Mouse (Mus musculus) ovary, adult 10 weeks (tissue): ENCODE results near the gene Rpl36. TPM values are rescaled to one million over a fixed set of nuclear protein-coding genes. Genes with fewer than 3 reads are reported as not detected.

ENCODE experiments used
- polyA plus RNA-seq: library from polyadenylated mRNA; stranded (reverse); fragments of 350-450 nt; fragmentation: Illumina TruSeq; extraction: RNeasy Lipid Tissue Mini Kit (QIAGEN cat#74804); gene quantifications from one replicate; pipeline ENCODE4 v1.2.3, GENCODE M21; 2014

Rpl36 gene
- polyA plus RNA-seq = not detected

DNA sequence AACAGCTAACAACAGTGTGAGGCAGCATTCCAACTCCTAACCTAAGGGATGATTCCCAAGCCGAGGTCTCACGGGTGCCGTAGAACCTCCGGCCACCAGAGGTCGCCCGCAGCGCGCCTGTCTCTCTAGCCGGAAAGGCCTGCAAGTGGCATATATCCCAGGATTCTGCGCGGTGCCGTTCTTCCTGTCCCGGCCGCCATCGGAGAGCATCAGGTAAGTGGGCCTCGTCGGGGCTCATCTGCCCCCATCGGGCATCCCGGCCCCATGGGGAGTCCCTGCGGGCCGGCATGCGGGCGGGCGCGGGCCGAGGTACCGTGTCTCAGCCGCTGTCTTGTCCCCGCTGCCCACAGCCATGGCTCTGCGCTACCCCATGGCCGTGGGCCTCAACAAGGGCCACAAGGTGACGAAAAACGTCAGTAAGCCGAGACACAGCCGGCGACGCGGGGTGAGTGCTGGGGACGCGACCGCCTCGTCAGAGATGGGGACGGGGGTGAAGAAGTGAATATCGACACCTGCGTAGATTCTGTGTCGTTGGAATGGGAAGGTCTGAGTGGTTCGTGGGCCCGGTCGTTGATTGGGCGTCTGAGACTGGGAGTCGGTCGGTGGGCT lies at the start of gene Rpl36:
Gene Rpl36 (plus strand): TSS at position 181 of the 609 bp plus-strand sequence.

DNA sequence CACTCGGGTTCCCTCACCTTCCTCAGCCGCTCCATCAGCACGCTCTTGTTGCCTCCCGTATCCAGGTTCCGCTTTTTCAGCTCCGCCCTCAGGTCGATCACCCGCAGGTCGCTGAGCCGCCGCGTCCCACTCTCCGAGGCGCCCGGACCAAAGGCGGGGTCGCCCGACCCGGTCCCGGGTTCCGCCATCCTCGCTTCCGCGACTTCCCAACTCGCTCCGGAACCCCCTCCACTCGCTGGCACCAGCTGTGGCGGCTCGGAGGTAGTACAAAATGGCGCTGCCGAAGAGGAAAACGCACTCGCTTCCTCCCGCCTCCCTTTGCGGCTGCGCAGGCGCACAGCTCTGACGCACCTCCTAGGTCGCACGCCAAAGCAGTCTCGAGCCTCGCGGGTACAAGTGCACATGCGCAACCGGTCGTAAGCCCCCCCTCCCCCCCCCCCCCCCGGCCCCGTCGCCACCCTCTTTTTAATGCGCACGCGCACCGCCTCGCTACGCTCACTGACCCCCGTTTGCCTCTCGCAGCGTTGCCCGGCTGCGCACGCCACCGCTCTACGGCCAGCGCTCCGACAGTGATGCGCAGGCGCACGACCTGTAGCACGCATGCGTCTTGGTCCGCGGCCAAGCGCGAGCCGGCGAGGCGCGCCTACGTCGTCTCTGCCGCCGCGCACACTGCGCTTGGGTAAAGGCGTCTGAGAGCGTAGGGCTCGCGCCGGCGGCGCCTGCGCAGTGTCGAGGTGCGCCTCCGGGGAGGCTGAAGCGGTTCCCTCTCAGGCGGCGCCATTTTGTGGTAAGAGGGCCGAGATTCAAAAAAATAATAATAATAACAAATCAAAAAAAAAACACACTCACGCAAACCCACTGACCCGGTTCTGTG lies 28.7 kb upstream of the Rpl36 start, which contains the start of the genes Safb2 and Safb:
Gene Safb2 (minus strand): TSS at position 329 of the 874 bp plus-strand sequence.
Gene Safb (plus strand): TSS at position 569 of the 874 bp plus-strand sequence.

DNA sequence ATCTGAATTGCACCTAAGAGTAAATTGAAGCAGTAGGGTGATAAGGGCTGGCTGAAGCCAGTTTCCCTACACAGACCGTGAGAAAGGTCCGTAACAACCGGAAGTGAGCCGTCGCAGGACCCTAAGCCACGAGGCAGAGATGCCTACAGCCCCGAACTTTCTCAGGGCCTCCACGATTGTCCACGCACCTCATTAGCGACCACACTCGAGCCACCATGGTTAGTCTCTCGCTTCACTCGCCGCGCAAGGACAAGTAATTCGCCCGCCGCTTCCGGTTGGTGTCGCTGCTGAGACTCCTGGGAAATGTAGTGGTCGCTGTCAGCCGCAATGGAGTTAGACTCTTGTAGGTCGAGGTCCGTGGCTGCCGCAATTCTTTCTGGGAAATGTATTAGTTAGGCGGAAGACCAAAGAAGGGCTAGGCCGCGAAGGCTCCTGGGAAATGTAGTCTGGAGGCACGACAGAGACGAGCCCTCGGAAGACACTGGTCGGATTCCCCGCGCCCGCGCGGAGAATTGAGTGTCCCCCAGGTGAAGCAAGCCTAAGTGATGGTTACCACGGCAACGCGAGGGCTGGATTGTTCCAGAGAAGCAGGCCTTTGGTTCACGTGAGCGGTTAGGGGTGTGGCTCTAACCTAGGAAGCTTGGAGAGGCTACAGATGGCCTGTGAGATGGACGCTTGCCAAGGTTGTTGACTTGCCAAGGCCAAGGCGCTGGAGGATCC lies 3.6 kb upstream of the Rpl36 start, which contains the start of gene 2410015M20Rik:
Gene 2410015M20Rik (minus strand): TSS at position 320 of the 720 bp plus-strand sequence.

DNA sequence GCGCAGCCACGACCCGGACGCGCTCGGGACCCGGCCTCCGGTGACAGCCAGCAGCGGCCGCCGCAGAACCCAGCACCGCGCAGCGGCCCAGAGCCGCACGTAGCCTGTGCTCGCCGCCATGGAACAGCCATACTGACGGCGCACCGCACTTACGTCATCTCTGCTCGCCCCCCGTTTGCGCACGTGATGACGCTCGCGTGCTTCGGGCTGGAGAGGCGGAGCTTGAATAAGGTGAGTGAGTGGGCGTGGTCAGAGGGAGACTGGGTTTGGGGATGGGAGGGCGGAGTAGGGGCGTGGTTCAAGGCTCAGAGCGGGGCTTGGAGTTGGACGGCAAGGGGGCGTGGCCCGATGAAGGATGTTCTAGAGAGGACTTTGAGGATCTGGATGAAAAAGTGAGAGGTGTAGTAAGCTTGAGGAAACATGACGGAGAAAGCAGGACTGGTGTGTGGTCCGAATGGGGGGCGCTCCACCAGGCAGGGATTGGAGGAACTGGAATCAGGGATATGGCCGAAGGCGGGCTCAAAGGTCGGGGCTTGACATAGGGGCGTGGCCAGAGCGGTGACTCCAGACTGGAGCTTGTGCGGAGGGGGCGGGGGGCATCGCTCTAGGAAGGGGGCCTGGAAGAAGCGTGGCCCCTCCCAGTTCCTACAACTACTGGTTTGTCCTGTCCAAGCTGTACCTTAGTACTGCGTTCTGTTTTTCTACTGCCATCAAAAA lies 13.7 kb downstream of the Rpl36 start, which contains the start of gene Lonp1:
Gene Lonp1 (minus strand): TSS at position 134 of the 717 bp plus-strand sequence.

DNA sequence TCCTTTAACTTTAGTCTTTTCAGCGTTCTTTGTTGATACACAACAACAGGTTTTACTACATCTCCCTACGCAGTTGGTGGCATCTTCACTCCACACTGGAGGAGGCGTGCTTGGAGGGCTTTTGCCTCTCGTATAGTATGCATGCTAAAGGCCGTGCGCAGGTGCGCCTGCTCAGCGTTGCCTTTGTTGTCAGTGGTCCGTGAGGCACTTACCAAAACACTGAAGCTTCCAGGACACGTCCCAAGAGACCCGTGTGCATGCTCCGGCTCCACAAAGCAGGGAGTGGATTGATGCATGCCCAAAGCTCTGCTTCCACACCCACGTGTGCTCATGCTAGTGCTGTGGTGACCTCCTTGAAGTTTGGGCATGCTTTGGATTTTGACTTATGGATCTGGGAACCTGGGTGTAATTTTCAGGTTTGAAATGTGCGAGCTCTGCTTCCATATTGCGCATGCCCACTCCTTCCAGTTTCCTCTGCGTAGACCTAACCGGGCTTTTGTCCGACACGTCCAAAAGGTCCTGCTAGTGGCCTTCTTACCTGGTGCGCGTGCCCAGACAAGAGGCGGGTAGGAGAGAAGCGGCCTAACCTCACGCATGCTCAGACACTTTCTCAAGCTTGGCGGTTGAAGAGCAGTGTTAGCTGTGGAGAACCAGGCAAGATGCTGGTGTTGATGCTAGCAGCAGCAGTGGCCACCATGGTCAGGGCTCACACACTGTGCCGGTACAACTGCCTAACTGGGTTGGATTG lies 14.5 kb downstream of the Rpl36 start, which contains the start of gene Catsperd:
Gene Catsperd (plus strand): TSS at position 614 of the 748 bp plus-strand sequence.

Other genes starting within 250 kb of the Rpl36 start
- gene Ptprs, start 136.9 kb upstream of the Rpl36 start, polyA plus RNA-seq = 1.1 TPM
- gene Znrf4, start 101.0 kb upstream of the Rpl36 start, polyA plus RNA-seq = not detected
- 0.37 TPM for gene Gm20219, start 59.0 kb upstream of the Rpl36 start, polyA plus RNA-seq
- 27.3 TPM for gene Safb2, start 28.8 kb upstream of the Rpl36 start, polyA plus RNA-seq
- gene Safb, start 28.6 kb upstream of the Rpl36 start, polyA plus RNA-seq = 16.4 TPM
- 2.6 TPM for gene 2410015M20Rik, start 3.6 kb upstream of the Rpl36 start, polyA plus RNA-seq
- 6.8 TPM for gene Lonp1, start 13.5 kb downstream of the Rpl36 start, polyA plus RNA-seq
- 0.46 TPM for gene Catsperd, start 14.7 kb downstream of the Rpl36 start, polyA plus RNA-seq
- gene Ranbp3, start 59.9 kb downstream of the Rpl36 start, polyA plus RNA-seq = 0.80 TPM
- not detected for gene Ndufa11, start 104.4 kb downstream of the Rpl36 start, polyA plus RNA-seq
- gene Vmac, start 104.6 kb downstream of the Rpl36 start, polyA plus RNA-seq = 16.3 TPM
- gene Nrtn, start 144.1 kb downstream of the Rpl36 start, polyA plus RNA-seq = not detected
- 1.1 TPM for gene Dus3l, start 151.3 kb downstream of the Rpl36 start, polyA plus RNA-seq
- not detected for gene Prr22, start 156.8 kb downstream of the Rpl36 start, polyA plus RNA-seq
- gene Rfx2, start 217.6 kb downstream of the Rpl36 start, polyA plus RNA-seq = 0.26 TPM